Mouse (Mus musculus) midbrain, embryonic 11.5 days (tissue): ENCODE measurements around the gene Pip4k2a. TPM values are rescaled to one million over a fixed set of nuclear protein-coding genes. Genes with fewer than 3 reads are reported as not detected.

Experiments
- ATAC-seq: fragments of 200-750 bp; cut with Nextera tagmentation; 2 replicates; pipeline ENCODE4 v1.8.0; 2017; ENCODE audit warnings: moderate TSS enrichment, moderate library complexity; ENCODE audit not compliant: low FRiP score
- DNase-seq: peaks from one replicate; pipeline ENCODE4 v3.0.0; 2015; ENCODE audit warnings: low spot score; ENCODE audit errors: missing footprints
- H3K27ac ChIP-seq: fragments of 300-500 bp; sonication (generic); 2 replicates; pipeline ENCODE4 v1.5.1; 2014; ENCODE audit warnings: low read depth, low read length
- H3K27me3 ChIP-seq: fragments of 300-500 bp; sonication (generic); 2 replicates; pipeline ENCODE4 v1.6.1; 2014; ENCODE audit warnings: mild to moderate bottlenecking, low read length, moderate library complexity, mixed read lengths; ENCODE audit not compliant: control insufficient read depth, insufficient read depth
- H3K36me3 ChIP-seq: fragments of 300-500 bp; sonication (generic); 2 replicates; pipeline ENCODE4 v1.6.1; 2014; ENCODE audit warnings: mild to moderate bottlenecking, low read length, moderate library complexity, mixed read lengths; ENCODE audit not compliant: control insufficient read depth, insufficient read depth
- H3K4me1 ChIP-seq: fragments of 300-500 bp; sonication (generic); 2 replicates; pipeline ENCODE4 v1.6.1; 2014; ENCODE audit warnings: low read length; ENCODE audit not compliant: control insufficient read depth, insufficient read depth
- H3K4me2 ChIP-seq: fragments of 300-500 bp; sonication (generic); 2 replicates; pipeline ENCODE4 v1.6.1; 2014; ENCODE audit warnings: mild to moderate bottlenecking, moderate library complexity
- H3K4me3 ChIP-seq: fragments of 300-500 bp; sonication (generic); 2 replicates; pipeline ENCODE4 v1.5.1; 2014; ENCODE audit warnings: low read depth, low read length
- H3K9ac ChIP-seq: fragments of 300-500 bp; sonication (generic); 2 replicates; pipeline ENCODE4 v1.6.1; 2014; ENCODE audit warnings: low read length
- H3K9me3 ChIP-seq: fragments of 300-500 bp; sonication (generic); 2 replicates; pipeline ENCODE4 v1.6.1; 2016; ENCODE audit warnings: low read length; ENCODE audit not compliant: control insufficient read depth
- WGBS: fragments of 180-500 bp; shearing (Covaris S2); extraction: QIAGEN DNeasy Blood & Tissue Kit; methylation state at CpG from one replicate; pipeline ENCODE4 v1.1.7; 2014; 5-methylcytosine and 5-hydroxymethylcytosine counted together
- polyA plus RNA-seq: library from polyadenylated mRNA; unstranded; fragments of >200 nt; fragmentation: Nextera tagmentation; extraction: Ambion mirVana; gene quantifications from 2 replicates; pipeline ENCODE4 v1.2.1, GENCODE M21; 2014

Gene Pip4k2a
- polyA plus RNA-seq, 1 experiment from 2014 or later: 9.7 TPM

DNA sequence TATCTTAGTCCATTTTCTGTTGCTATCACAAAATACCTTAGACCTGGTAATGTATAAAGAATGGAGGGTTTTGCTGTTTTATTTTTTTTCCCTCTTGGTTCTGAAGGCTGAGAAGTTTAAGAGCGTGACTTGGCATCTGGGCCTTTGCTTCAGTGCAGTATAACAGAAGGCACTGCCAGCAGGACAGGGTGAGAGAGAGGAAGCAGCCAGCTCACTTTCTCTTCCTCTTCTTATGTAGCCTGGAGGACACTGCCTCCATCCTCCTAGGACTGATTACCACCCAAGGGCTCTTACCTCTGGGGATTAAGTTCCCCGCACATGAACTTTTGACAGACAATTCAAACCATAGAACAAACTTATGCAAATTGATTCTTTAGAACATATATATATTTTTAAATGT lies 181.9 kb downstream of the Pip4k2a start:
- H3K27me3 ChIP-seq: no peaks in the 10 kb centered on the region
- no peaks in the 10 kb centered on the region for H3K4me1 ChIP-seq
- H3K4me2 ChIP-seq: no peak overlapping the region
- no peak overlapping the region for H3K9ac ChIP-seq
- H3K27ac ChIP-seq: no peak overlapping the region
- no peak for ATAC-seq
- H3K9me3 ChIP-seq: no peaks in the 10 kb centered on the region
- H3K4me3 ChIP-seq: no peak overlapping the region
- no peaks in the 10 kb centered on the region for H3K36me3 ChIP-seq
- WGBS: 96% methylated on average over 2 of the region's 2 CpGs
- DNase-seq: no peak

- no peak for ATAC-seq
Measured at GRCm38 (mm10) chr2:18815336-18815965, 182.5 kb downstream of the Pip4k2a start.

DNA sequence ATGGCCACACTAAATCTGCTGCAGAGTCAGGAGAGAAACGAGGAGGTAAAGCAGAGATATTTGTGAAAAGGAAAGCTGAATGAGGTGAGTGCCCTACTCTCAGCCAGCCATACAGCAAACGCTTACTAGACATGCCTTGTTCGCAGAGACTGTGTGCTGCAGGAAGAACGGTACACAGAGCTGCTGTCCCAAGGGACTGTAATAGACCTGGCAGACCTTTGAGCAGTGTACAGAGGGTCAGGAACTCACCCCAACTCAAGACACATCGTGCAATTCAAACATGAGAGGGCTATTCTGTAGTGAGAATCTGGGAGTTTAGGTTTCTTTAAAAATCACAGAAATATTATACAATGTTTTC lies 183.5 kb downstream of the Pip4k2a start:
- H3K36me3 ChIP-seq: no peaks in the 10 kb centered on the region
- H3K9ac ChIP-seq: no peak overlapping the region
- ATAC-seq (peak; percentile 44; the same call in 1 of the 2 replicates), DNase-seq (no peak)
- H3K4me3 ChIP-seq: no peak overlapping the region
- no peak overlapping the region for H3K27ac ChIP-seq
- no peak overlapping the region for H3K4me2 ChIP-seq
- no peaks in the 10 kb centered on the region for H3K27me3 ChIP-seq
- 61% methylated on average over 5 of the region's 5 CpGs for WGBS
- H3K9me3 ChIP-seq: no peaks in the 10 kb centered on the region
- H3K4me1 ChIP-seq: no peaks in the 10 kb centered on the region

More at GRCm38 (mm10) chr2:18815336-18815965, 182.5 kb downstream of the Pip4k2a start:
- DNase-seq: no peak
- 89% methylated on average over 6 of the region's 6 CpGs for WGBS
- H3K4me2 ChIP-seq: no peak overlapping the region
- H3K27ac ChIP-seq: no peak overlapping the region
- H3K36me3 ChIP-seq: no peaks in the 10 kb centered on the region
- no peak overlapping the region for H3K9ac ChIP-seq
- no peaks in the 10 kb centered on the region for H3K27me3 ChIP-seq
- H3K4me1 ChIP-seq: no peaks in the 10 kb centered on the region
- no peak overlapping the region for H3K4me3 ChIP-seq
- H3K9me3 ChIP-seq: no peaks in the 10 kb centered on the region

DNA sequence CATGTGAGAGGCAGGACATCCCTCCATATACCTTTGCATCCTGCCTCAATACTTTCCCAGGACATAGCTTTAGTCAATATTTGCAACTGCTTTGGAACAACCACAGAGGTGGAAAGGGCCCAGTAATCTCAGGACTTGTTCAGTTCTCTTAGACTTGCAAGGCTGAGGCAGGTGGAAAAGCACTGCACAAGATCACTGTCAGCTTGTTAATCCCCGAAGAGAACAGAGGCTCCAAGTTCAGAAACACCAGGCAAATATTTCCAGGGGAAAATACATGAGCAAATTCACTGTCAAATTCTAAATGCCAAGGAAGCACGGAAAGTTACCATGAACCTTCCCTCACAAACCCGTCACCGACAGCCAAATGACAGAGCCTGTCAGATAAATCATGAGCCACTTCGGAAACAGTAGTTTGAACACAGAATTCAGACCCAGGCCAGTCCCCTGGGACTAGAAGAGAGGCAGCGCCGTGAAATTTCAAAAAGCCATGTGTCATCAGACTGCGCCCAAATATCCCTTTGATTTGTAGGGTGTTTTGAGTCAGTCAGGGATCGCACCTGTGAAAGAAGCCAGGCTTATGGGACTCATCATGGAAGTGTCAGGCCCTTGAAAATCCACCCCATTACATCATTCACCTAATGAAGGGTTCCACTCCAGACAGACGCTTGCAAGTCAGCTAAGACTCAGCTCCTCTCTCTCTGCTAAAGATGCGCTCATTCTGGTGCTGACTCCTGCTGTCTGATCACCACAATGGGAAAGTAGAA lies 184.1 kb downstream of the Pip4k2a start:
- 83% methylated on average over 11 of the region's 11 CpGs for WGBS
- no peak for ATAC-seq
- peak; percentile 53 for DNase-seq
- H3K27me3 ChIP-seq: no peaks in the 10 kb centered on the region
- H3K4me3 ChIP-seq: no peak overlapping the region
- no peaks in the 10 kb centered on the region for H3K36me3 ChIP-seq
- H3K27ac ChIP-seq: no peak overlapping the region
- no peaks in the 10 kb centered on the region for H3K9me3 ChIP-seq
- no peak overlapping the region; the same call in 1 of the 2 replicates for H3K9ac ChIP-seq
- no peak overlapping the region for H3K4me2 ChIP-seq
- no peaks in the 10 kb centered on the region for H3K4me1 ChIP-seq

DNA sequence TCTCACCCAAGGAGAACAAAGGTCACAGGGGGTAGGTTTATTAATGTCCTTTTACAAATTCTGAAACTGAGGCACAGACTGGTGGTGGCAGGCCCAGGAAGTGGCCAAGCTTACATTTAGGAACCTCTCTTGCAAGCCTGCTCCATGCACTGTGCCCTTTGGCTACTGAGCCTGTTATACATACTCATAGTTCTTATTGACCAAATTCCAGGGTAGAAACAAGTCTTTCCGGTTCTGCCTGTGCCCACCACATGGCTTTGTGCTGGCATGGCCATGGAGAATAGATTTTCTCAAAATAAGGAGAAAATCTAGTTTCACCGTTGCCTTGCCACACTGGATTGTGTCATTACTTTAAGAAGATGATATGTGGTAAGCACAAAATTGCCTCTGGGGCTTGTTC lies 190.0 kb downstream of the Pip4k2a start:
- no peak for ATAC-seq
- Histone ChIP-seq H3K4me2 (no peak overlapping the region), H3K36me3 (no peaks in the 10 kb centered on the region), H3K9me3 (no peaks in the 10 kb centered on the region), H3K4me1 (no peaks in the 10 kb centered on the region), H3K4me3 (no peak overlapping the region), H3K27me3 (no peaks in the 10 kb centered on the region; the same call in 1 of the 2 replicates), H3K27ac (no peak overlapping the region), H3K9ac (no peak overlapping the region)
- 84% methylated on average over 2 of the region's 2 CpGs for WGBS
- DNase-seq: peak; percentile 61

GRCm38 (mm10) chr2:18801281-18801862 lies 196.6 kb downstream of the Pip4k2a start:
- peak overlapping the region; percentile 28; the same call in 1 of the 2 replicates for H3K4me3 ChIP-seq
- peaks cover 23% of the 10 kb centered on the region for H3K4me1 ChIP-seq
- peak overlapping the region; percentile 26 for H3K27ac ChIP-seq
- peak overlapping the region; percentile 58 for H3K4me2 ChIP-seq
- no peaks in the 10 kb centered on the region for H3K36me3 ChIP-seq
- H3K9ac ChIP-seq: peak overlapping the region; percentile 29; the same call in 1 of the 2 replicates
- H3K9me3 ChIP-seq: no peaks in the 10 kb centered on the region
- 4% methylated on average over 19 of the region's 19 CpGs for WGBS
- DNase-seq (peak; percentile 94), ATAC-seq (peak; percentile 7; the same call in 1 of the 2 replicates)
- H3K27me3 ChIP-seq: peaks cover 17% of the 10 kb centered on the region

DNA sequence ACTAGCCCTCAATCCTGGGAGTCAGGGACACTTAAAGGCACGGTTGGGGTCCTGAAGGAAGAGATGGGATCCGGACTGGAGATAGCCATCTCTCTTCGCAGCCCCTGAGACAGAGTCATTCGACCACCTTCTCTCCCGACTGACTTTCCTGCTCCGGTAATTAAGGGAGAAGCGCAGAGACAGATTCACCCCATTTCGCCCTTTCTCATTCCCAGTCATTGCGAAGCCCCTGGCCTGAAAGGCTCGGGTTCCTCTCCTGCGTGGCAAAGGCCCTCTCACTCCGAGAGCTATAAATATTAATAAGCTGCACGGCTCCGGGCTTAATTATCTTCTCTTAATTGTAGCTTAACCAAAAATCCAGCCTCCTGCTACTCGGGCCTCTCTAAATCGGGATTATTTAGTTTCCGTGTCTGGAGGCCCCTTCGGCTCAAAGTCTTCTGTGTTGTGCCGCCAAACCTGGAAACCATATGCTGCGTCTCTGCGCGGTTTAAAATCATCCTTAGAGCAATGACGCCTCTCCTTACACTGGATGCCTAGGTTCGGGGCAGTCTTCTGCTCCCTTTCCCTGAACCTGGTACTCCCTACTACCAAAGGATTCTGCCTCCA lies 197.2 kb downstream of the Pip4k2a start:
- H3K4me2 ChIP-seq: peak overlapping the region; percentile 58
- H3K27ac ChIP-seq: peak overlapping the region; percentile 60
- ATAC-seq: peak; percentile 23
- H3K4me1 ChIP-seq: peaks cover 23% of the 10 kb centered on the region
- H3K4me3 ChIP-seq: peak overlapping the region; percentile 28
- H3K9me3 ChIP-seq: no peaks in the 10 kb centered on the region
- H3K9ac ChIP-seq: peak overlapping the region; percentile 48; the same call in 1 of the 2 replicates
- no peaks in the 10 kb centered on the region for H3K36me3 ChIP-seq
- peaks cover 17% of the 10 kb centered on the region for H3K27me3 ChIP-seq
- WGBS: under 1% methylated on average over 24 of the region's 24 CpGs
- DNase-seq: peak; percentile 95

GRCm38 (mm10) chr2:18799966-18800645 lies 197.8 kb downstream of the Pip4k2a start:
- H3K9me3 ChIP-seq: no peaks in the 10 kb centered on the region
- H3K36me3 ChIP-seq: no peaks in the 10 kb centered on the region
- peak overlapping the region; percentile 28 for H3K4me3 ChIP-seq
- under 1% methylated on average over 46 of the region's 46 CpGs for WGBS
- peaks cover 23% of the 10 kb centered on the region for H3K4me1 ChIP-seq
- H3K9ac ChIP-seq: peak overlapping the region; percentile 48
- H3K27ac ChIP-seq: peak overlapping the region; percentile 74
- peak; percentile 98 for DNase-seq
- peak; percentile 88 for ATAC-seq
- H3K4me2 ChIP-seq: peak overlapping the region; percentile 58
- H3K27me3 ChIP-seq: peaks cover 17% of the 10 kb centered on the region
